Mouse (Mus musculus): ENCODE results near the gene Scn5a. TPM values are rescaled to one million over a fixed set of nuclear protein-coding genes. Genes with fewer than 3 reads are reported as not detected.
A peak's percentile ranks its signal among the peaks of the same experiment; 100 is the strongest.

The Scn5a gene
- total and polyA plus RNA-seq, 2 experiments from 2014 or later, result 0.38 to 1.2 TPM

DNA sequence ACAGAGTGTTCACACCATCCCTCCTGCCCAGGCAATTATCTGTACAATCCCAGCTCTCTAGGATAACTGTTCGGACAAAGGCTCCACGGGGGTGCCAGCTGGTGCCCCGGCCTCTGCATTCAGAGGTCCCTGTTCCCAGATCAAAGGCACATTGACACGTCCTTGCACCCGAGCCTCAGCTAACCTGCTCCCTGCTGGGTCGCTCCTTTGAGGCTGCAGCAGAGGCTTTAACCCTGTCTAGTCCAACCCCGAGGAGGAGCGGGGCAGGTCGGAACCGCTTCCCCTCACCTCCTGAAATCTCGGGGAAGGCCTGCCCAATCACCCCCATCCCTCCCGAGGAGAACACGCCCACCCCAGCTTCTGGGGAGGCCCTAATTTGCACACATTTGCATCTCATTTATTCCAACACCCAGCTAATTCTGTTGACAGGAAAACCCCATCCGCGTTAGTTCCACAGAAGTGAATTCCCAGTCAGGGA is 7.4 kb downstream of the Scn5a start:
- no peaks in the 10 kb centered on the region for H3K36me3 ChIP-seq (ENCODE audit: insufficient read depth, low read length)
- H3K4me2 ChIP-seq (ENCODE audit: low read depth, low read length, poor library complexity, severe bottlenecking), result no peak overlapping the region
- no peak overlapping the region for H3K4me3 ChIP-seq (ENCODE audit: low read depth, low read length)
- H3K4me1 ChIP-seq (ENCODE audit: insufficient read depth, low read length), result no peaks in the 10 kb centered on the region; the same call in 1 of the 2 replicates
- peaks cover 82% of the 10 kb centered on the region for H3K27me3 ChIP-seq (ENCODE audit: insufficient read depth, low read length)
- ATAC-seq (ENCODE audit: low FRiP score) (no peak), DNase-seq (ENCODE audit: low spot score) (no peak)
- no peaks in the 10 kb centered on the region for H3K9me3 ChIP-seq (ENCODE audit: low read length)
- no peak for TF ChIP-seq CTCF (IDR thresholded peaks at IDR 0.05)
- WGBS, result 5% methylated on average over 15 of the region's 15 CpGs
- H3K9ac ChIP-seq (replicated peaks; ENCODE audit: low read length, poor library complexity, severe bottlenecking), result no peak overlapping the region
- no peak overlapping the region for H3K27ac ChIP-seq (ENCODE audit: low read depth, low read length)

DNA sequence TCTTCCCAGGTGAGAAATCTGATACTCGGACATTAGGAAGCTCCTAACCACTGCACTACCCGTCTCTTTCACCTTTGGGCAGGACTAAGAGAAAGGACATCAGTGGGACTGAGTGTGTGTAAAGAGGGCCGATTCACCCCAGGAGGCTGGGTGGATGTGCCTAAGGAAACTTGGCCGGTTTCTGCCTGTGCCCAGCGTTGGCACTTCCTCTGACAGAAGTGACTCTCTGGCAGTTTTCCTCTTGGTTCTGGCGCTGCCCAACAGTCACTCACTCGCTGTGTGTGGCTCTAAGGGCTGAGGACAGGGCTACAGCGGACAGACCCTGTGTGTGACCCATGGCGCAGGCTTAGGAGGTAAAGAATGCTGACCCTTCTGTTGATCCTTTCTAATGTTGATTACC is 8.2 kb downstream of the Scn5a start:
- H3K4me1 ChIP-seq (ENCODE audit: insufficient read depth, low read length), result no peaks in the 10 kb centered on the region; the same call in 1 of the 2 replicates
- no peaks in the 10 kb centered on the region for H3K36me3 ChIP-seq (ENCODE audit: insufficient read depth, low read length)
- no peaks in the 10 kb centered on the region for H3K9me3 ChIP-seq (ENCODE audit: low read length)
- peaks cover 82% of the 10 kb centered on the region for H3K27me3 ChIP-seq (ENCODE audit: insufficient read depth, low read length)
- H3K4me2 ChIP-seq (ENCODE audit: low read depth, low read length, poor library complexity, severe bottlenecking), result no peak overlapping the region
- 0 out of 2 replicates have a peak, but pooled peaks have one; percentile 31 for ATAC-seq (ENCODE audit: low FRiP score)
- DNase-seq (ENCODE audit: low spot score), result peak; percentile 70
- WGBS, result 16% methylated on average over 9 of the region's 9 CpGs
- H3K27ac ChIP-seq (ENCODE audit: low read depth, low read length), result no peak overlapping the region
- TF ChIP-seq CTCF (IDR thresholded peaks at IDR 0.05), result no peak
- no peak overlapping the region for H3K9ac ChIP-seq (replicated peaks; ENCODE audit: low read length, poor library complexity, severe bottlenecking)
- H3K4me3 ChIP-seq (ENCODE audit: low read depth, low read length), result no peak overlapping the region

DNA sequence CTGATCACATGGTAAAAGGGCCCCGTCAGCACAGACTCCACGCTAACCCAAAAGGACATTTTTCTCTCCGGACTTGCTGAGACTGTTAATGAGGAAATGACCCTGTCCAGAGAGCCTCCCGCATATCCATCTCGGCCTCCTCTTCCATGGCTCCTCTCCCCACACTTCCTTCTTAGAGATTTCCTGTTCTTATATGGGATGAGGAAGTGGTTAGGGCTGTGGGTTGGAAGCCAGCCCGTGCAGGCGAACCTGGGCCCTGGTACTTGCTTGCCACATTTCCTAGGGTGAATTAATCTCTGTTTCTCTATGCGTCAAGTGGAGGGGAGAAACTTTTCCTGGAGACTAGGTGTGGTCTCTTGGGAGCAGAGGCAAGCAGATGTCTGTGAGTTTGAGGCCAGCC is 10.1 kb downstream of the Scn5a start:
- H3K4me3 ChIP-seq (ENCODE audit: low read depth, low read length), result no peak overlapping the region
- no peak for DNase-seq (ENCODE audit: low spot score)
- WGBS, result 86% methylated on average over 8 of the region's 8 CpGs
- H3K4me2 ChIP-seq (ENCODE audit: low read depth, low read length, poor library complexity, severe bottlenecking), result no peak overlapping the region
- H3K4me1 ChIP-seq (ENCODE audit: insufficient read depth, low read length), result no peaks in the 10 kb centered on the region; the same call in 1 of the 2 replicates
- H3K9ac ChIP-seq (replicated peaks; ENCODE audit: low read length, poor library complexity, severe bottlenecking), result no peak overlapping the region
- ATAC-seq (ENCODE audit: low FRiP score), result no peak
- H3K9me3 ChIP-seq (ENCODE audit: low read length), result no peaks in the 10 kb centered on the region
- H3K27ac ChIP-seq (ENCODE audit: low read depth, low read length), result no peak overlapping the region
- no peak for TF ChIP-seq CTCF (IDR thresholded peaks at IDR 0.05)
- no peaks in the 10 kb centered on the region for H3K36me3 ChIP-seq (ENCODE audit: insufficient read depth, low read length)
- peaks cover 74% of the 10 kb centered on the region for H3K27me3 ChIP-seq (ENCODE audit: insufficient read depth, low read length)

DNA sequence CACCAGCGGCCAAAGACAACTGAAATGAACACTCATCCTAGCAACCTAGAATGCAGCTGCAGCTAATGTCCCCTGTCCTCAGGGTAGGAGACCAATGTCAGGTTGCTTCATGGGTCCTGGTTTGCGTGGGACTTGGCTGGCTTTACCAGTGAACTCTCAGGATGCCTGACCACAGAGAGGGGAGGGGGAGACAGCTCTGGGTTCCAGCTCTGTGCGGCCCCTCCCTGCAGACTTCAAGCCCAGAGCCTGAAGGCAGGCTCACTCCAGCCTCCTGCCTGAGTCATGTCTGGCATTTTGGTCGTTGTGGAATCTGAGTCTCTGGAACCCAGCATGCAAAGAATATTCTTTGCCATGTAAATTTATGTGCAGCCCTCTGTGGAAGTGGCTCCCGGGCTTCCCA is 11.0 kb downstream of the Scn5a start:
- no peak for TF ChIP-seq CTCF (IDR thresholded peaks at IDR 0.05)
- Histone ChIP-seq H3K4me2 (ENCODE audit: low read depth, low read length, poor library complexity, severe bottlenecking) (no peak overlapping the region), H3K4me3 (ENCODE audit: low read depth, low read length) (no peak overlapping the region), H3K9ac (replicated peaks; ENCODE audit: low read length, poor library complexity, severe bottlenecking) (no peak overlapping the region), H3K27ac (ENCODE audit: low read depth, low read length) (no peak overlapping the region), H3K27me3 (ENCODE audit: insufficient read depth, low read length) (peaks cover 74% of the 10 kb centered on the region), H3K9me3 (ENCODE audit: low read length) (no peaks in the 10 kb centered on the region), H3K4me1 (ENCODE audit: insufficient read depth, low read length) (no peaks in the 10 kb centered on the region; the same call in 1 of the 2 replicates), H3K36me3 (ENCODE audit: insufficient read depth, low read length) (no peaks in the 10 kb centered on the region)
- 73% methylated on average over 5 of the region's 5 CpGs for WGBS
- ATAC-seq (ENCODE audit: low FRiP score) (no peak), DNase-seq (ENCODE audit: low spot score) (no peak)

DNA sequence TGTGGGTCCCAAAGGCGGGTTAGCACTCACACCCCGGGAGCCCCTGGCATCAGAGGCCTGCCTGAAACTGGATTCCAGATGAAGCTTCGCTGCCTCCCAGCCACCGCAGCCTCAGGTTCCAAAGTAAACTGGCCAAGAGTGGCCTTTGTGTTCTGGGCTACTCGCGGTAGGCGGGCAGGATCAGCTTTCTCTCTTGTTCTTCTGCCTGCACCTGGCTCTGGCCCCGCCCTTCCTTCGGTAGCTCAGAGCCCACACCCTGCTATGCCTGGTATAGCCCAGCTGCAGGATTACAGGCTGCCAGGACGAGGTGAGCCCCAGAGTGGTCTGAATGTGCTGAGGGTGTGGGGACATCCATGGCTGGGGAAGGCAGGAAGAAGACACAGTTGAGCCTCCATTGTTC is 12.6 kb downstream of the Scn5a start:
- no peak overlapping the region for H3K9ac ChIP-seq (replicated peaks; ENCODE audit: low read length, poor library complexity, severe bottlenecking)
- H3K27ac ChIP-seq (ENCODE audit: low read depth, low read length), result no peak overlapping the region
- H3K4me3 ChIP-seq (ENCODE audit: low read depth, low read length), result no peak overlapping the region
- ATAC-seq (ENCODE audit: low FRiP score), result no peak
- H3K9me3 ChIP-seq (ENCODE audit: low read length), result no peaks in the 10 kb centered on the region
- H3K4me1 ChIP-seq (ENCODE audit: insufficient read depth, low read length), result no peaks in the 10 kb centered on the region; the same call in 1 of the 2 replicates
- no peaks in the 10 kb centered on the region for H3K36me3 ChIP-seq (ENCODE audit: insufficient read depth, low read length)
- H3K27me3 ChIP-seq (ENCODE audit: insufficient read depth, low read length), result peaks cover 81% of the 10 kb centered on the region
- H3K4me2 ChIP-seq (ENCODE audit: low read depth, low read length, poor library complexity, severe bottlenecking), result no peak overlapping the region
- no peak for TF ChIP-seq CTCF (IDR thresholded peaks at IDR 0.05)
- DNase-seq (ENCODE audit: low spot score), result no peak
- 7% methylated on average over 10 of the region's 10 CpGs for WGBS

DNA sequence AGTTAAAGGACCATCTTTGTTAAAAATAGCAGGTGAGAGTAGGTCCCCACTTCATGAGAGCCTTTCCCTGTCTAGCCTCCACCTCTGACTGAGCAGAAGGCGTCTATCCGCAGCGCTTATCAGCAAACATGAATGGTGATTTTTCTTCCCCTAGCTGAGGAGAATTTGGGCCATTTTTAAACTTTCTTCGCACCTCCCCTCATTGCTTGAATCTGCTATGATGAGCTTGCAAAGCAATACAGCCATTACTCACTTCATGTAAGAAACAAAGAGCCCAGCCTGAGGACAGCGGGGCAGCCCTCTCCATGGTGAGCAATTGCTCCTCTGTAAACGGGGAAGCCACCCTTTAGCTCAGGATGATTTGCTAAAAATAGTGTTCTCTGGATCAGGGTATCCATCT is 14.0 kb downstream of the Scn5a start:
- no peak for ATAC-seq (ENCODE audit: low FRiP score)
- H3K9me3 ChIP-seq (ENCODE audit: low read length), result no peaks in the 10 kb centered on the region
- 77% methylated on average over 6 of the region's 6 CpGs for WGBS
- no peak for TF ChIP-seq CTCF (IDR thresholded peaks at IDR 0.05)
- H3K4me1 ChIP-seq (ENCODE audit: insufficient read depth, low read length), result no peaks in the 10 kb centered on the region
- peaks cover 71% of the 10 kb centered on the region for H3K27me3 ChIP-seq (ENCODE audit: insufficient read depth, low read length)
- no peaks in the 10 kb centered on the region for H3K36me3 ChIP-seq (ENCODE audit: insufficient read depth, low read length)
- H3K27ac ChIP-seq (ENCODE audit: low read depth, low read length), result no peak overlapping the region
- no peak overlapping the region for H3K9ac ChIP-seq (replicated peaks; ENCODE audit: low read length, poor library complexity, severe bottlenecking)
- H3K4me2 ChIP-seq (ENCODE audit: low read depth, low read length, poor library complexity, severe bottlenecking), result no peak overlapping the region
- no peak for DNase-seq (ENCODE audit: low spot score)
- H3K4me3 ChIP-seq (ENCODE audit: low read depth, low read length), result no peak overlapping the region

All from midbrain, postnatal 0 days (tissue).